Mouse (Mus musculus): ENCODE measurements at regions not wholly inside any gene's neighbourhood (a gene's known extent, or its start where the extent isn't known, plus 50 kb on each side); places are given as distances from the start of the nearest gene placed in this dataset.

DNA sequence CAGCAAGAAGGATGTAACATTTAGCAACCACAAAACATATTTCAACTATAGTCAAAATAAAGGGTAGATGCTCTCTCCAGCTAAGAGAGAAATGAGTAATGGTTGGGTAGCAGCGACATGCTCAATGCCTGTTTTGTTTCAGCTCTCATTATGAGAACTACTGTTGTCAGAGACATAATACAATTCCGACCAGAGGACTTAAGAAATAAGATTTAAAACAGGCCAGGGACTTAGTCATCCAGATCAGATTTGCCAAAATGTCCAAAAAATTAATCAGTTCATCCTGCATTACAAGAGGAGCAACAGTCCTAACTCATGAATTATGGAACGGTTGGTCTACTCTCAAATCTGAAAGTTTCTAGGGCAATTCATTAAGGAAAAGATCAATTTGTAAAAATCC, 208.8 kb downstream of the Ptbp2 start:
- H3K9me3 ChIP-seq (ENCODE audit: low read length): no peaks in the 10 kb centered on the region
- no peak for ATAC-seq

GRCm38 (mm10) chr3:119537884-119538283, 246.4 kb downstream of the Ptbp2 start:
- H3K4me1 ChIP-seq (ENCODE audit: insufficient read depth, low read depth, low read length): no peaks in the 10 kb centered on the region
- DNase-seq (ENCODE audit: low spot score): peak; percentile 8
- 75% methylated on average over 7 of the region's 7 CpGs for WGBS
- no peaks in the 10 kb centered on the region for H3K9me3 ChIP-seq (ENCODE audit: low read length)
- H3K27me3 ChIP-seq (replicated peaks; ENCODE audit: insufficient read depth, low read length): no peaks in the 10 kb centered on the region
- no peak overlapping the region for H3K9ac ChIP-seq (replicated peaks; ENCODE audit: low read depth)
- TF ChIP-seq CTCF (IDR thresholded peaks at IDR 0.05) (peak; percentile 48), EP300 (IDR thresholded peaks at IDR 0.05) (no peak)
- no peak overlapping the region for H3K4me2 ChIP-seq (replicated peaks; ENCODE audit: low read depth, low read length)
- no peak overlapping the region for H3K27ac ChIP-seq (ENCODE audit: low read length)
- no peak for ATAC-seq
- no peak overlapping the region for H3K4me3 ChIP-seq (ENCODE audit: low read depth, low read length)
- no peaks in the 10 kb centered on the region for H3K36me3 ChIP-seq (ENCODE audit: insufficient read depth, low read length)

More for the DNA sequence above, 208.8 kb downstream of the Ptbp2 start:
- TF ChIP-seq EP300 (IDR thresholded peaks at IDR 0.05) (no peak), CTCF (IDR thresholded peaks at IDR 0.05) (no peak)
- Histone ChIP-seq H3K9ac (replicated peaks; ENCODE audit: low read depth) (no peak overlapping the region), H3K4me2 (replicated peaks; ENCODE audit: low read depth, low read length) (no peak overlapping the region), H3K27me3 (replicated peaks; ENCODE audit: insufficient read depth, low read length) (no peaks in the 10 kb centered on the region), H3K4me1 (ENCODE audit: insufficient read depth, low read depth, low read length) (no peaks in the 10 kb centered on the region), H3K36me3 (ENCODE audit: insufficient read depth, low read length) (no peaks in the 10 kb centered on the region), H3K27ac (ENCODE audit: low read length) (no peak overlapping the region), H3K4me3 (ENCODE audit: low read depth, low read length) (no peak overlapping the region)
- DNase-seq (ENCODE audit: low spot score): no peak
- WGBS: 75% methylated on average over 3 of the region's 3 CpGs

- Histone ChIP-seq H3K36me3 (ENCODE audit: insufficient read depth, low read length) (no peaks in the 10 kb centered on the region), H3K9ac (replicated peaks; ENCODE audit: low read depth) (no peak overlapping the region), H3K4me1 (ENCODE audit: insufficient read depth, low read depth, low read length) (no peaks in the 10 kb centered on the region), H3K27ac (ENCODE audit: low read length) (no peak overlapping the region), H3K4me2 (replicated peaks; ENCODE audit: low read depth, low read length) (no peak overlapping the region), H3K27me3 (replicated peaks; ENCODE audit: insufficient read depth, low read length) (no peaks in the 10 kb centered on the region), H3K4me3 (ENCODE audit: low read depth, low read length) (no peak overlapping the region), H3K9me3 (ENCODE audit: low read length) (no peaks in the 10 kb centered on the region)
- 57% methylated on average over 10 of the region's 10 CpGs for WGBS
- no peak for ATAC-seq
- TF ChIP-seq CTCF (IDR thresholded peaks at IDR 0.05) (no peak), EP300 (IDR thresholded peaks at IDR 0.05) (no peak)
- no peak for DNase-seq (ENCODE audit: low spot score)
Measured at GRCm38 (mm10) chr3:119524510-119525123, 259.6 kb downstream of the Ptbp2 start.

GRCm38 (mm10) chr3:119512596-119512995, 271.7 kb downstream of the Ptbp2 start:
- H3K4me2 ChIP-seq (replicated peaks; ENCODE audit: low read depth, low read length): no peak overlapping the region
- DNase-seq (ENCODE audit: low spot score): no peak

GRCm38 (mm10) chr3:119509132-119509531, 275.1 kb downstream of the Ptbp2 start:
- Histone ChIP-seq H3K4me1 (ENCODE audit: insufficient read depth, low read depth, low read length) (no peaks in the 10 kb centered on the region), H3K4me2 (replicated peaks; ENCODE audit: low read depth, low read length) (no peak overlapping the region), H3K27ac (ENCODE audit: low read length) (no peak overlapping the region), H3K9ac (replicated peaks; ENCODE audit: low read depth) (no peak overlapping the region), H3K36me3 (ENCODE audit: insufficient read depth, low read length) (no peaks in the 10 kb centered on the region), H3K4me3 (ENCODE audit: low read depth, low read length) (no peak overlapping the region), H3K27me3 (replicated peaks; ENCODE audit: insufficient read depth, low read length) (no peaks in the 10 kb centered on the region), H3K9me3 (ENCODE audit: low read length) (no peaks in the 10 kb centered on the region)
- WGBS: 37% methylated on average over 4 of the region's 4 CpGs
- DNase-seq (ENCODE audit: low spot score) (no peak), ATAC-seq (no peak)
- no peak for TF ChIP-seq EP300 (IDR thresholded peaks at IDR 0.05)
- no peak for TF ChIP-seq CTCF (IDR thresholded peaks at IDR 0.05)

More at GRCm38 (mm10) chr3:119512596-119512995, 271.7 kb downstream of the Ptbp2 start:
- Histone ChIP-seq H3K9me3 (ENCODE audit: low read length) (no peaks in the 10 kb centered on the region), H3K9ac (replicated peaks; ENCODE audit: low read depth) (no peak overlapping the region), H3K4me1 (ENCODE audit: insufficient read depth, low read depth, low read length) (no peaks in the 10 kb centered on the region), H3K27ac (ENCODE audit: low read length) (no peak overlapping the region), H3K27me3 (replicated peaks; ENCODE audit: insufficient read depth, low read length) (no peaks in the 10 kb centered on the region), H3K4me3 (ENCODE audit: low read depth, low read length) (no peak overlapping the region), H3K36me3 (ENCODE audit: insufficient read depth, low read length) (no peaks in the 10 kb centered on the region)
- WGBS: 60% methylated on average over 2 of the region's 2 CpGs
- no peak for TF ChIP-seq EP300 (IDR thresholded peaks at IDR 0.05)
- ATAC-seq: no peak

DNA sequence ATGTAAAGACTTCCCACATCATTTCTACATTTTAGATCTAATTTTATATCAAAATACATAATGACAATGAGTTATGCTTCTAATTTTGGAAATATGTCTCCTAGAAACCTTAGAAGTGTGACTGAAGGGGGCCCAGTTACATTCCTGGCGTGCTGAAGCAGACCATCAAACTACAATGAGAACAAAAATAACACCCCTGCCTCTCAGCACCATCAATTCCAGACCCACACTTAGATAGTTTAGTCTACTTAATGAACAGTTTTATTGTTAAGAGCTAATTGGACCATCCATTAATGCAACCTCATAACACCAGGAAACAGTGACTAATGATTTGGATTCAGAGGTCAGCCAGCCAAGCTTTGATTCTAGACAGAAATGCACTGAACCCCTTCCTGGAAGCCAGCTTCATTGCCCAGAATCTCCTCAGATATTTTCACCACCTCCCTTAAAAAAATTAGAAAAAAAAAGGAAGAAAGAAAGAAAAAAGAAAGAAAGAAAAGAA, 280.7 kb downstream of the Ptbp2 start:
- ATAC-seq (no peak), DNase-seq (ENCODE audit: low spot score) (no peak)
- no peaks in the 10 kb centered on the region for H3K9me3 ChIP-seq (ENCODE audit: low read length)
- no peaks in the 10 kb centered on the region for H3K27me3 ChIP-seq (replicated peaks; ENCODE audit: insufficient read depth, low read length)
- no peak overlapping the region for H3K27ac ChIP-seq (ENCODE audit: low read length)
- WGBS: 81% methylated on average over 1 of the region's 1 CpGs
- H3K4me1 ChIP-seq (ENCODE audit: insufficient read depth, low read depth, low read length): no peaks in the 10 kb centered on the region
- H3K4me3 ChIP-seq (ENCODE audit: low read depth, low read length): no peak overlapping the region
- H3K9ac ChIP-seq (replicated peaks; ENCODE audit: low read depth): no peak overlapping the region
- no peaks in the 10 kb centered on the region for H3K36me3 ChIP-seq (ENCODE audit: insufficient read depth, low read length)
- TF ChIP-seq EP300 (IDR thresholded peaks at IDR 0.05) (no peak), CTCF (IDR thresholded peaks at IDR 0.05) (no peak)
- no peak overlapping the region for H3K4me2 ChIP-seq (replicated peaks; ENCODE audit: low read depth, low read length)
